Mouse (Mus musculus): ENCODE measurements at regions not wholly inside any gene's neighbourhood (a gene's known extent, or its start where the extent isn't known, plus 50 kb on each side); places are given as distances from the start of the nearest gene placed in this dataset.

- H3K27ac ChIP-seq (ENCODE audit: low read length): no peak overlapping the region
- peaks cover 24% of the 10 kb centered on the region for H3K4me1 ChIP-seq (ENCODE audit: control insufficient read depth, low read depth, low read length)
- H3K27me3 ChIP-seq (ENCODE audit: control insufficient read depth, insufficient read depth, low read depth, low read length): no peaks in the 10 kb centered on the region
- WGBS (ENCODE audit: insufficient replicate concordance): 10% methylated on average over 5 of the region's 5 CpGs
- H3K4me2 ChIP-seq (ENCODE audit: low read depth, low read length): no peak overlapping the region
- no peak overlapping the region for H3K9ac ChIP-seq (ENCODE audit: low read depth, low read length)
- H3K9me3 ChIP-seq (replicated peaks; ENCODE audit: control insufficient read depth, low read length): no peaks in the 10 kb centered on the region
- ATAC-seq (ENCODE audit: low read depth): peak; percentile 57
- no peak overlapping the region for H3K4me3 ChIP-seq (ENCODE audit: low read depth, low read length)
- no peaks in the 10 kb centered on the region for H3K36me3 ChIP-seq (ENCODE audit: control insufficient read depth, insufficient read depth)
These were observed 69.8 kb downstream of the Phlda1 start for GRCm38 (mm10) chr10:111575926-111576325.

GRCm38 (mm10) chr10:111576395-111577069 lies 70.4 kb downstream of the Phlda1 start:
- H3K27ac ChIP-seq (ENCODE audit: low read length): no peak overlapping the region
- H3K9me3 ChIP-seq (replicated peaks; ENCODE audit: control insufficient read depth, low read length): no peaks in the 10 kb centered on the region
- peaks cover 29% of the 10 kb centered on the region for H3K4me1 ChIP-seq (ENCODE audit: control insufficient read depth, low read depth, low read length)
- H3K4me3 ChIP-seq (ENCODE audit: low read depth, low read length): no peak overlapping the region
- ATAC-seq (ENCODE audit: low read depth): no peak
- no peaks in the 10 kb centered on the region for H3K36me3 ChIP-seq (ENCODE audit: control insufficient read depth, insufficient read depth)
- H3K27me3 ChIP-seq (ENCODE audit: control insufficient read depth, insufficient read depth, low read depth, low read length): no peaks in the 10 kb centered on the region
- H3K4me2 ChIP-seq (ENCODE audit: low read depth, low read length): no peak overlapping the region
- no peak overlapping the region for H3K9ac ChIP-seq (ENCODE audit: low read depth, low read length)
- WGBS (ENCODE audit: insufficient replicate concordance): 45% methylated on average over 10 of the region's 10 CpGs

- no peak for ATAC-seq (ENCODE audit: low read depth)
- Histone ChIP-seq H3K4me1 (ENCODE audit: control insufficient read depth, low read depth, low read length) (peaks cover 39% of the 10 kb centered on the region), H3K4me2 (ENCODE audit: low read depth, low read length) (no peak overlapping the region), H3K27ac (ENCODE audit: low read length) (no peak overlapping the region), H3K27me3 (ENCODE audit: control insufficient read depth, insufficient read depth, low read depth, low read length) (no peaks in the 10 kb centered on the region), H3K9me3 (replicated peaks; ENCODE audit: control insufficient read depth, low read length) (no peaks in the 10 kb centered on the region), H3K9ac (ENCODE audit: low read depth, low read length) (no peak overlapping the region), H3K4me3 (ENCODE audit: low read depth, low read length) (no peak overlapping the region), H3K36me3 (ENCODE audit: control insufficient read depth, insufficient read depth) (no peaks in the 10 kb centered on the region)
- 19% methylated on average over 5 of the region's 5 CpGs for WGBS (ENCODE audit: insufficient replicate concordance)
These were observed 72.5 kb downstream of the Phlda1 start for GRCm38 (mm10) chr10:111578536-111578935.

DNA sequence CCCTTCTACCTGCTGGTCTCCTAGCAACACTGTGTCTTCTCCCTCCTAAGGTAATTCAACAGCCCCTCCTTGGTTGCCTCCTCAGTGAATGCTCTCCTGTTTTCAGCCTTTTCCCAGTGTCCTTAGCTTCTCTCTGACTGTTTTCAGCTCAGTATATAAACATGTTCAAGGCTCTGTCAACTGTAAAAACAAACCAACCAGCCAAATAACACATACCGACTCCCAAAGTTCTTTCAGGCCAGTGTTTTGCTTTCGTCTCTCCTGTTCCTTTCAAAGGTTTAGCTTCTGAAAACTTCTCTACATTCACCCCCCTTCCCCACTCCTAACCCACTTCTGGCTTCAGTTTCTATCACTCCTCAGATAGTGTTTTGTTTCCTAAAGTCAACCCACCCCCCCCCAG lies 73.4 kb downstream of the Phlda1 start:
- Histone ChIP-seq H3K4me1 (ENCODE audit: control insufficient read depth, low read depth, low read length) (peaks cover 39% of the 10 kb centered on the region), H3K27me3 (ENCODE audit: control insufficient read depth, insufficient read depth, low read depth, low read length) (no peaks in the 10 kb centered on the region), H3K27ac (ENCODE audit: low read length) (no peak overlapping the region), H3K4me2 (ENCODE audit: low read depth, low read length) (no peak overlapping the region), H3K36me3 (ENCODE audit: control insufficient read depth, insufficient read depth) (no peaks in the 10 kb centered on the region), H3K9me3 (replicated peaks; ENCODE audit: control insufficient read depth, low read length) (no peaks in the 10 kb centered on the region), H3K4me3 (ENCODE audit: low read depth, low read length) (no peak overlapping the region), H3K9ac (ENCODE audit: low read depth, low read length) (no peak overlapping the region)
- ATAC-seq (ENCODE audit: low read depth): no peak
- 51% methylated on average over 2 of the region's 2 CpGs for WGBS (ENCODE audit: insufficient replicate concordance)

GRCm38 (mm10) chr10:111580401-111581100 lies 74.5 kb downstream of the Phlda1 start:
- Histone ChIP-seq H3K4me1 (ENCODE audit: control insufficient read depth, low read depth, low read length) (peaks cover 37% of the 10 kb centered on the region), H3K4me2 (ENCODE audit: low read depth, low read length) (0 out of 2 replicates have a peak overlapping the region, but pooled peaks have one; percentile 13), H3K27me3 (ENCODE audit: control insufficient read depth, insufficient read depth, low read depth, low read length) (no peaks in the 10 kb centered on the region), H3K27ac (ENCODE audit: low read length) (no peak overlapping the region), H3K4me3 (ENCODE audit: low read depth, low read length) (no peak overlapping the region), H3K36me3 (ENCODE audit: control insufficient read depth, insufficient read depth) (no peaks in the 10 kb centered on the region), H3K9me3 (replicated peaks; ENCODE audit: control insufficient read depth, low read length) (no peaks in the 10 kb centered on the region), H3K9ac (ENCODE audit: low read depth, low read length) (no peak overlapping the region)
- peak; percentile 54 for ATAC-seq (ENCODE audit: low read depth)
- 13% methylated on average over 11 of the region's 11 CpGs for WGBS (ENCODE audit: insufficient replicate concordance)

GRCm38 (mm10) chr10:111581847-111582246 lies 75.8 kb downstream of the Phlda1 start:
- peak; percentile 22; the same call in 1 of the 2 replicates for ATAC-seq (ENCODE audit: low read depth)
- no peak overlapping the region for H3K9ac ChIP-seq (ENCODE audit: low read depth, low read length)
- H3K27ac ChIP-seq (ENCODE audit: low read length): no peak overlapping the region
- no peak overlapping the region for H3K4me2 ChIP-seq (ENCODE audit: low read depth, low read length)
- H3K4me1 ChIP-seq (ENCODE audit: control insufficient read depth, low read depth, low read length): peaks cover 28% of the 10 kb centered on the region
- H3K4me3 ChIP-seq (ENCODE audit: low read depth, low read length): no peak overlapping the region
- WGBS (ENCODE audit: insufficient replicate concordance): 64% methylated on average over 3 of the region's 3 CpGs
- H3K36me3 ChIP-seq (ENCODE audit: control insufficient read depth, insufficient read depth): no peaks in the 10 kb centered on the region
- no peaks in the 10 kb centered on the region for H3K27me3 ChIP-seq (ENCODE audit: control insufficient read depth, insufficient read depth, low read depth, low read length)
- no peaks in the 10 kb centered on the region for H3K9me3 ChIP-seq (replicated peaks; ENCODE audit: control insufficient read depth, low read length)

DNA sequence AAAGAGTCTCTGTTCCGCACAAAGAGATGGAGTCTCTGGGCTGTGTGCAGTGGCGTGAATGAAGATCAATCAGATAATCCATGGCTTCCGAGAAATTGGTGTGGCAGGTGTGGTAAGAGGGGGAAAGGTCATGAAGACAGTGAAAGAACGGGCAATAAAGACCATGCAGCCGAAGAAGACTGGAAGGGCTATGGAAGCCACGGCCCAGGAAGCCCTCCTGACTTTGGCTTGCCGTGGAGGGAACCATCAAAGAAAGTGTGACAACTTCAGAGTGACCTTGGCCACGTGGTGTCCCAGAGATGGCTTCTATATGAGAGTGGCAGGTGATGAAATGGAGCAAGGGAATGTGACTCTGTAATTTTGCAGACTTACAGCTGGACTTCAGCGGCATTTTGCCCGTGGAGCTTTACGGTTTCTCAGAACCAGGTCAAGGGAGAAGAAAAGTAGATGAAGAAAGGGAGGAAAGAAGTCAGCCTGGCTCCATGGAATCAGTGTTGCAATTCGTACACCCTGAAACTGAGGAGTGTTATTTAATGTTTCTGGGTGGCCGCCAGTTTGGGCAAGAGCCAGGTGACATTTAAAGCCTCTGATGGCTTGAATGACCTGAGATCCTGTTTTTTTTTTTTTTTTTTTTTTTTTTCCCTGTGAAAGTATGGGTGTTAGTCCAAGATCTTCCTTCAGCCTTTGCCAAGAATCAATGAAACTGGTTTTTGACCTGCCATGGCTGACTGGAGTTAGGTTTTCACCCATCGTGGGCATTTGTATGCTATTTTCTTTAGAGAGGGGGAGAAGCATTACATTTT lies 76.4 kb downstream of the Phlda1 start:
- Histone ChIP-seq H3K4me3 (ENCODE audit: low read depth, low read length) (no peak overlapping the region), H3K9me3 (replicated peaks; ENCODE audit: control insufficient read depth, low read length) (no peaks in the 10 kb centered on the region), H3K4me1 (ENCODE audit: control insufficient read depth, low read depth, low read length) (peaks cover 28% of the 10 kb centered on the region), H3K27ac (ENCODE audit: low read length) (no peak overlapping the region), H3K4me2 (ENCODE audit: low read depth, low read length) (peak overlapping the region; percentile 29), H3K36me3 (ENCODE audit: control insufficient read depth, insufficient read depth) (no peaks in the 10 kb centered on the region), H3K27me3 (ENCODE audit: control insufficient read depth, insufficient read depth, low read depth, low read length) (no peaks in the 10 kb centered on the region), H3K9ac (ENCODE audit: low read depth, low read length) (no peak overlapping the region)
- 56% methylated on average over 14 of the region's 14 CpGs for WGBS (ENCODE audit: insufficient replicate concordance)
- peak; percentile 45 for ATAC-seq (ENCODE audit: low read depth)

GRCm38 (mm10) chr10:111583124-111583743 lies 77.1 kb downstream of the Phlda1 start:
- Histone ChIP-seq H3K27ac (ENCODE audit: low read length) (no peak overlapping the region), H3K4me2 (ENCODE audit: low read depth, low read length) (peak overlapping the region; percentile 29), H3K4me3 (ENCODE audit: low read depth, low read length) (peak overlapping the region; percentile 12; the same call in 1 of the 2 replicates), H3K9me3 (replicated peaks; ENCODE audit: control insufficient read depth, low read length) (no peaks in the 10 kb centered on the region), H3K9ac (ENCODE audit: low read depth, low read length) (no peak overlapping the region), H3K27me3 (ENCODE audit: control insufficient read depth, insufficient read depth, low read depth, low read length) (no peaks in the 10 kb centered on the region), H3K36me3 (ENCODE audit: control insufficient read depth, insufficient read depth) (no peaks in the 10 kb centered on the region), H3K4me1 (ENCODE audit: control insufficient read depth, low read depth, low read length) (peaks cover 33% of the 10 kb centered on the region)
- WGBS (ENCODE audit: insufficient replicate concordance): 46% methylated on average over 20 of the region's 20 CpGs
- no peak for ATAC-seq (ENCODE audit: low read depth)

All from liver, embryonic 16.5 days (tissue).